Mouse (Mus musculus): ENCODE results near the gene Gsn. TPM values are rescaled to one million over a fixed set of nuclear protein-coding genes. Genes with fewer than 3 reads are reported as not detected.

Gene Gsn
- polyA plus RNA-seq, 1 experiment from 2014 or later, result 327 TPM

- Histone ChIP-seq H3K27ac (replicated peaks) (no peak overlapping the region), H3K9ac (no peak overlapping the region), H3K4me2 (replicated peaks) (no peak overlapping the region), H3K27me3 (no peaks in the 10 kb centered on the region), H3K4me1 (peaks cover 7% of the 10 kb centered on the region; the same call in 1 of the 2 replicates), H3K4me3 (replicated peaks) (no peak overlapping the region), H3K9me3 (replicated peaks) (no peaks in the 10 kb centered on the region), H3K36me3 (no peaks in the 10 kb centered on the region)
- ATAC-seq (ENCODE audit: insufficient number of reproducible peaks, low FRiP score, low TSS enrichment, low read depth), result no peak
- WGBS, result 82% methylated on average over 15 of the region's 15 CpGs
Measured at GRCm38 (mm10) chr2:35224285-35224684, 31.9 kb upstream of the Gsn start.

- H3K27ac ChIP-seq (replicated peaks), result no peak overlapping the region
- ATAC-seq (ENCODE audit: insufficient number of reproducible peaks, low FRiP score, low TSS enrichment, low read depth), result no peak
- H3K27me3 ChIP-seq, result no peaks in the 10 kb centered on the region
- no peak overlapping the region for H3K4me3 ChIP-seq (replicated peaks)
- no peaks in the 10 kb centered on the region for H3K36me3 ChIP-seq
- no peak overlapping the region for H3K9ac ChIP-seq
- 30% methylated on average over 4 of the region's 4 CpGs for WGBS
- no peaks in the 10 kb centered on the region for H3K9me3 ChIP-seq (replicated peaks)
- H3K4me2 ChIP-seq (replicated peaks), result no peak overlapping the region
- peaks cover 36% of the 10 kb centered on the region for H3K4me1 ChIP-seq
Measured at GRCm38 (mm10) chr2:35228145-35228544, 28.0 kb upstream of the Gsn start.

GRCm38 (mm10) chr2:35230215-35230614, 26.0 kb upstream of the Gsn start:
- ATAC-seq (ENCODE audit: insufficient number of reproducible peaks, low FRiP score, low TSS enrichment, low read depth), result 0 out of 2 replicates have a peak, but pooled peaks have one; percentile 6
- Histone ChIP-seq H3K4me1 (peaks cover 41% of the 10 kb centered on the region), H3K27me3 (no peaks in the 10 kb centered on the region), H3K36me3 (no peaks in the 10 kb centered on the region), H3K4me2 (replicated peaks) (0 out of 2 replicates have a peak overlapping the region, but pooled peaks have one; percentile 23), H3K27ac (replicated peaks) (0 out of 2 replicates have a peak overlapping the region, but pooled peaks have one; percentile 11), H3K9me3 (replicated peaks) (no peaks in the 10 kb centered on the region), H3K9ac (no peak overlapping the region), H3K4me3 (replicated peaks) (no peak overlapping the region)
- 6% methylated on average over 8 of the region's 8 CpGs for WGBS

- Histone ChIP-seq H3K27me3 (no peaks in the 10 kb centered on the region), H3K9ac (no peak overlapping the region), H3K4me2 (replicated peaks) (no peak overlapping the region), H3K9me3 (replicated peaks) (no peaks in the 10 kb centered on the region), H3K36me3 (no peaks in the 10 kb centered on the region), H3K27ac (replicated peaks) (no peak overlapping the region), H3K4me1 (peaks cover 41% of the 10 kb centered on the region), H3K4me3 (replicated peaks) (no peak overlapping the region)
- no peak for ATAC-seq (ENCODE audit: insufficient number of reproducible peaks, low FRiP score, low TSS enrichment, low read depth)
- 37% methylated on average over 2 of the region's 2 CpGs for WGBS
Measured at GRCm38 (mm10) chr2:35231871-35232270, 24.3 kb upstream of the Gsn start.

- 60% methylated on average over 17 of the region's 17 CpGs for WGBS
Measured at GRCm38 (mm10) chr2:35232595-35233445, 23.4 kb upstream of the Gsn start.

GRCm38 (mm10) chr2:35233898-35234297, 22.3 kb upstream of the Gsn start:
- no peak for ATAC-seq (ENCODE audit: insufficient number of reproducible peaks, low FRiP score, low TSS enrichment, low read depth)
- Histone ChIP-seq H3K9me3 (replicated peaks) (no peaks in the 10 kb centered on the region), H3K9ac (no peak overlapping the region), H3K4me2 (replicated peaks) (no peak overlapping the region), H3K36me3 (no peaks in the 10 kb centered on the region), H3K27me3 (no peaks in the 10 kb centered on the region), H3K4me3 (replicated peaks) (no peak overlapping the region), H3K27ac (replicated peaks) (no peak overlapping the region), H3K4me1 (peaks cover 38% of the 10 kb centered on the region)
- 48% methylated on average over 3 of the region's 3 CpGs for WGBS

More at GRCm38 (mm10) chr2:35232595-35233445, 23.4 kb upstream of the Gsn start:
- Histone ChIP-seq H3K4me2 (replicated peaks) (no peak overlapping the region), H3K27ac (replicated peaks) (no peak overlapping the region), H3K9me3 (replicated peaks) (no peaks in the 10 kb centered on the region), H3K9ac (no peak overlapping the region), H3K36me3 (no peaks in the 10 kb centered on the region), H3K4me3 (replicated peaks) (no peak overlapping the region), H3K4me1 (peaks cover 41% of the 10 kb centered on the region), H3K27me3 (no peaks in the 10 kb centered on the region)
- ATAC-seq (ENCODE audit: insufficient number of reproducible peaks, low FRiP score, low TSS enrichment, low read depth), result no peak

GRCm38 (mm10) chr2:35235021-35235420, 21.2 kb upstream of the Gsn start:
- Histone ChIP-seq H3K9ac (no peak overlapping the region), H3K27ac (replicated peaks) (no peak overlapping the region), H3K36me3 (no peaks in the 10 kb centered on the region), H3K9me3 (replicated peaks) (no peaks in the 10 kb centered on the region), H3K4me3 (replicated peaks) (no peak overlapping the region), H3K4me2 (replicated peaks) (no peak overlapping the region), H3K27me3 (no peaks in the 10 kb centered on the region), H3K4me1 (peaks cover 28% of the 10 kb centered on the region)
- ATAC-seq (ENCODE audit: insufficient number of reproducible peaks, low FRiP score, low TSS enrichment, low read depth), result no peak
- WGBS, result 37% methylated on average over 6 of the region's 6 CpGs

- 54% methylated on average over 3 of the region's 3 CpGs for WGBS
- no peak overlapping the region for H3K9ac ChIP-seq
- no peak for ATAC-seq (ENCODE audit: insufficient number of reproducible peaks, low FRiP score, low TSS enrichment, low read depth)
- no peak overlapping the region for H3K27ac ChIP-seq (replicated peaks)
- no peak overlapping the region for H3K4me3 ChIP-seq (replicated peaks)
- no peaks in the 10 kb centered on the region for H3K36me3 ChIP-seq
- H3K27me3 ChIP-seq, result no peaks in the 10 kb centered on the region
- no peak overlapping the region for H3K4me2 ChIP-seq (replicated peaks)
- peaks cover 9% of the 10 kb centered on the region for H3K4me1 ChIP-seq
- no peaks in the 10 kb centered on the region for H3K9me3 ChIP-seq (replicated peaks)
Measured at GRCm38 (mm10) chr2:35244241-35244640, 11.9 kb upstream of the Gsn start.

GRCm38 (mm10) chr2:35247763-35248162, 8.4 kb upstream of the Gsn start:
- Histone ChIP-seq H3K27ac (replicated peaks) (no peak overlapping the region), H3K4me3 (replicated peaks) (no peak overlapping the region), H3K4me2 (replicated peaks) (no peak overlapping the region), H3K4me1 (peaks cover 9% of the 10 kb centered on the region), H3K9ac (no peak overlapping the region), H3K36me3 (no peaks in the 10 kb centered on the region), H3K27me3 (no peaks in the 10 kb centered on the region), H3K9me3 (replicated peaks) (no peaks in the 10 kb centered on the region)
- no peak for ATAC-seq (ENCODE audit: insufficient number of reproducible peaks, low FRiP score, low TSS enrichment, low read depth)
- WGBS, result 63% methylated on average over 5 of the region's 5 CpGs

- ATAC-seq (ENCODE audit: insufficient number of reproducible peaks, low FRiP score, low TSS enrichment, low read depth), result no peak
- 35% methylated on average over 6 of the region's 6 CpGs for WGBS
Measured at GRCm38 (mm10) chr2:35252733-35253132, 3.4 kb upstream of the Gsn start.

GRCm38 (mm10) chr2:35253751-35254150, 2.4 kb upstream of the Gsn start:
- Histone ChIP-seq H3K4me1 (peaks cover 36% of the 10 kb centered on the region), H3K27me3 (0 out of 2 replicates have a peak, but pooled peaks cover 5% of the 10 kb centered on the region), H3K27ac (replicated peaks) (no peak overlapping the region), H3K9me3 (replicated peaks) (no peaks in the 10 kb centered on the region), H3K9ac (no peak overlapping the region), H3K36me3 (no peaks in the 10 kb centered on the region), H3K4me3 (replicated peaks) (no peak overlapping the region), H3K4me2 (replicated peaks) (no peak overlapping the region)
- no peak for ATAC-seq (ENCODE audit: insufficient number of reproducible peaks, low FRiP score, low TSS enrichment, low read depth)
- WGBS, result 94% methylated on average over 4 of the region's 4 CpGs

More at GRCm38 (mm10) chr2:35252733-35253132, 3.4 kb upstream of the Gsn start:
- Histone ChIP-seq H3K9ac (no peak overlapping the region), H3K36me3 (no peaks in the 10 kb centered on the region), H3K27me3 (0 out of 2 replicates have a peak, but pooled peaks cover 5% of the 10 kb centered on the region), H3K4me2 (replicated peaks) (no peak overlapping the region), H3K27ac (replicated peaks) (no peak overlapping the region), H3K9me3 (replicated peaks) (no peaks in the 10 kb centered on the region), H3K4me3 (replicated peaks) (no peak overlapping the region), H3K4me1 (peaks cover 27% of the 10 kb centered on the region)
